Mouse (Mus musculus) liver, embryonic 14.5 days (tissue): ENCODE results near the gene Ednra.

Experiments
- CTCF ChIP-seq: IDR thresholded peaks from 2 replicates; pipeline ENCODE4 v1.5.1; 2016; ENCODE audit warnings: antibody characterized with exemption, low read depth, control low read depth
- EP300 ChIP-seq: IDR thresholded peaks from 2 replicates; pipeline ENCODE4 v1.6.1; 2016; ENCODE audit warnings: antibody characterized with exemption, low read depth

DNA sequence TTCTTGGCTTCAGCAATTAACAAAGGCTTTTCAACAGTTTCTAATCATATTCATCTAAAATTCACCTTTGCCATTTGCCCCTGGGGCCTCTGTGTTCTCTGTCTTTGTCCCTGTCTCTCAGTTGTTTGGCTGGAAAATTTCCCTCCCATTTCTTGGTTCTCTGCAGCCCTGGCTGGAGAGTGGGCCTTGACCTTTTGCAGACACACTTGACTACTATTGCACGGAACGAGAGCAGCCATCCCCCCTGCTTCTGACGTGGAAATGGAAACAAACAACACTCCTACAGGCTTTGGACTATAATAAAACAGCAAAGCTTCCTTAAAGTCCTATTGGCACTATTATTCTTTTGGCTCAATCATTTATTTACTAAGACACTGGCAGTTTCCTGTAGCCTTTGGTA is 27.8 kb upstream of the Ednra start:
- TF ChIP-seq CTCF = no peak
- no peak for TF ChIP-seq EP300
